Comparison of ENCODE assay signal across 18 mouse cellular contexts in genomic region chr11:63122249-63122648, GRCm38 (mm10). TPM values are rescaled to one million over a fixed set of nuclear protein-coding genes. Genes with fewer than 3 reads are reported as not detected.
"Had no signal": no experiment of that assay in that cellular context is flagged by ENCODE, and none has a peak within 500 bp of the region (broad histone marks: within the 10 kb centered on the region; RNA-seq: fewer than 3 reads in every experiment).

No protein-coding gene starts in this region.

- DNase-seq: liver, postnatal 0 days; lung, adult 2 months; lung, postnatal 14 days; right cerebral cortex, postnatal 14 days; thymus, adult 2 months; thymus, postnatal 25 days; thymus, postnatal 4 days had no signal

- H3K27ac ChIP-seq: lung, embryonic 15.5 days; macrophage; midbrain, embryonic 13.5 days; midbrain, embryonic 15.5 days; neural tube, embryonic 12.5 days; stomach, embryonic 15.5 days; stomach, postnatal 0 days had no signal

- H3K27me3 ChIP-seq: lung, embryonic 15.5 days; midbrain, embryonic 13.5 days; midbrain, embryonic 15.5 days; neural tube, embryonic 12.5 days; stomach, embryonic 15.5 days had no signal

- H3K4me3 ChIP-seq: lung, embryonic 15.5 days; megakaryocyte, embryonic 14.5 days; midbrain, embryonic 13.5 days; midbrain, embryonic 15.5 days; neural tube, embryonic 12.5 days; stomach, embryonic 15.5 days had no signal

- ATAC-seq: midbrain, embryonic 13.5 days; midbrain, embryonic 15.5 days had no signal

- H3K36me3 ChIP-seq: lung, embryonic 15.5 days; midbrain, embryonic 13.5 days; midbrain, embryonic 15.5 days; neural tube, embryonic 12.5 days; stomach, embryonic 15.5 days had no signal

RNA-seq across cellular contexts. Expression of gene Pmp22, which starts 6.5 kb away (rescaled TPM):
- total RNA-seq: megakaryocyte progenitor cell, adult 5-6 weeks; monocyte, adult 5-6 weeks; neutrophil, adult 5-6 weeks had no signal
